Mouse (Mus musculus): ENCODE measurements around the gene Slc25a14. TPM values are rescaled to one million over a fixed set of nuclear protein-coding genes. Genes with fewer than 3 reads are reported as not detected.
A peak's percentile ranks its signal among the peaks of the same experiment; 100 is the strongest.

Gene Slc25a14
- total and polyA plus RNA-seq, 2 experiments from 2014 or later = 18.1 to 40.6 TPM

- peak; percentile 18 for DNase-seq (ENCODE audit: low spot score)
- WGBS = 50% methylated on average over 4 of the region's 4 CpGs
- no peak for TF ChIP-seq CTCF (IDR thresholded peaks at IDR 0.05; ENCODE audit: low read depth)
- no peak within 1 kb of the TSS for H3K9ac ChIP-seq (replicated peaks; ENCODE audit: low read length)
- H3K27me3 ChIP-seq (ENCODE audit: insufficient read depth, low read length) = no peaks in the 10 kb centered on the region
- no peak within 1 kb of the TSS for H3K4me2 ChIP-seq (ENCODE audit: low read depth, low read length)
- ATAC-seq = no peak
- no peaks in the 10 kb centered on the region for H3K9me3 ChIP-seq (ENCODE audit: low read length)
- H3K4me3 ChIP-seq (ENCODE audit: low read length) = no peak within 1 kb of the TSS
- no peak within 1 kb of the TSS for H3K27ac ChIP-seq
- H3K4me1 ChIP-seq (ENCODE audit: insufficient read depth, low read length) = no peaks in the 10 kb centered on the region
- no peaks in the 10 kb centered on the region for H3K36me3 ChIP-seq (ENCODE audit: insufficient read depth, low read length)
Observed at GRCm38 (mm10) chrX:48674171-48674570, 51.0 kb downstream of the Slc25a14 start, which contains the start of gene Gpr119. Gene Gpr119, minus strand, starts transcription at chrX:48674478.

GRCm38 (mm10) chrX:48683451-48683850, 60.2 kb downstream of the Slc25a14 start:
- Histone ChIP-seq H3K9ac (replicated peaks; ENCODE audit: low read length) (no peak overlapping the region), H3K9me3 (ENCODE audit: low read length) (no peaks in the 10 kb centered on the region), H3K4me2 (ENCODE audit: low read depth, low read length) (no peak overlapping the region), H3K27me3 (ENCODE audit: insufficient read depth, low read length) (no peaks in the 10 kb centered on the region), H3K27ac (no peak overlapping the region), H3K4me3 (ENCODE audit: low read length) (no peak overlapping the region), H3K4me1 (ENCODE audit: insufficient read depth, low read length) (no peaks in the 10 kb centered on the region), H3K36me3 (ENCODE audit: insufficient read depth, low read length) (no peaks in the 10 kb centered on the region)
- ATAC-seq (no peak), DNase-seq (ENCODE audit: low spot score) (peak; percentile 61)
- WGBS = 26% methylated on average over 3 of the region's 3 CpGs
- peak; percentile 69 for TF ChIP-seq CTCF (IDR thresholded peaks at IDR 0.05; ENCODE audit: low read depth)

GRCm38 (mm10) chrX:48683857-48684256, 60.6 kb downstream of the Slc25a14 start:
- Histone ChIP-seq H3K4me1 (ENCODE audit: insufficient read depth, low read length) (no peaks in the 10 kb centered on the region), H3K27ac (no peak overlapping the region), H3K9me3 (ENCODE audit: low read length) (no peaks in the 10 kb centered on the region), H3K4me3 (ENCODE audit: low read length) (no peak overlapping the region), H3K9ac (replicated peaks; ENCODE audit: low read length) (no peak overlapping the region), H3K4me2 (ENCODE audit: low read depth, low read length) (no peak overlapping the region), H3K36me3 (ENCODE audit: insufficient read depth, low read length) (no peaks in the 10 kb centered on the region), H3K27me3 (ENCODE audit: insufficient read depth, low read length) (no peaks in the 10 kb centered on the region)
- DNase-seq (ENCODE audit: low spot score) (no peak), ATAC-seq (no peak)
- TF ChIP-seq CTCF (IDR thresholded peaks at IDR 0.05; ENCODE audit: low read depth) = no peak
- 74% methylated on average over 5 of the region's 5 CpGs for WGBS

- H3K27ac ChIP-seq = no peak overlapping the region
- 31% methylated on average over 6 of the region's 6 CpGs for WGBS
- no peak for TF ChIP-seq CTCF (IDR thresholded peaks at IDR 0.05; ENCODE audit: low read depth)
- no peaks in the 10 kb centered on the region for H3K27me3 ChIP-seq (ENCODE audit: insufficient read depth, low read length)
- no peaks in the 10 kb centered on the region for H3K36me3 ChIP-seq (ENCODE audit: insufficient read depth, low read length)
- ATAC-seq = peak; percentile 91
- DNase-seq (ENCODE audit: low spot score) = no peak
- no peaks in the 10 kb centered on the region for H3K9me3 ChIP-seq (ENCODE audit: low read length)
- peak overlapping the region; percentile 52 for H3K4me2 ChIP-seq (ENCODE audit: low read depth, low read length)
- H3K4me3 ChIP-seq (ENCODE audit: low read length) = peak overlapping the region; percentile 53
- H3K9ac ChIP-seq (replicated peaks; ENCODE audit: low read length) = no peak overlapping the region
- H3K4me1 ChIP-seq (ENCODE audit: insufficient read depth, low read length) = no peaks in the 10 kb centered on the region
Observed at GRCm38 (mm10) chrX:48694460-48694859, 71.2 kb downstream of the Slc25a14 start.

- WGBS = 25% methylated on average over 42 of the region's 42 CpGs
- peak; percentile 95 for DNase-seq (ENCODE audit: low spot score)
Observed at GRCm38 (mm10) chrX:48694864-48695371, 71.7 kb downstream of the Slc25a14 start, which contains the start of gene Rbmx2. Gene Rbmx2, plus strand, starts transcription at chrX:48695004.

DNA sequence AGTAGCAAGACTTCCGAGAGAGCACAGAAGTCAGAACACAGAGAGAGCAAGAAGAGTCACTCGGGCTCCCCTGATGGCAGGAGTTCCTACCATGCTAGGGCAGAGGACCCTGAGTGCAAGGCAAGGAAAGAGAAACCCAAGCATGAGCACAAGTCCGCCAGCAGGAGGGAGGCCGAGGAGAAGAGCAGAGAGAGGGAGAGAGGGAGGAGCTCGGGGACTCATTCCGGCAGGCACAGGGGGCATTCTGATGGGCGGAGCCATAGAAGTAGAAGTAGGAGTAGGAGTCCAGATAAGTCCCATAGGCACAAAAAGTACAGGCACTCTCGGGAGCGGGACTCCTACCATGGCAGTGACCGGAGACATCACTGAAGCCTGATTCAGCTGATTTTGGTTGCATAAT, 86.5 kb downstream of the Slc25a14 start:
- no peak for ATAC-seq
- Histone ChIP-seq H3K9me3 (ENCODE audit: low read length) (no peaks in the 10 kb centered on the region), H3K4me3 (ENCODE audit: low read length) (no peak overlapping the region), H3K27ac (no peak overlapping the region), H3K4me2 (ENCODE audit: low read depth, low read length) (no peak overlapping the region), H3K4me1 (ENCODE audit: insufficient read depth, low read length) (no peaks in the 10 kb centered on the region), H3K9ac (replicated peaks; ENCODE audit: low read length) (no peak overlapping the region), H3K27me3 (ENCODE audit: insufficient read depth, low read length) (no peaks in the 10 kb centered on the region), H3K36me3 (ENCODE audit: insufficient read depth, low read length) (no peaks in the 10 kb centered on the region)
- 88% methylated on average over 10 of the region's 10 CpGs for WGBS
- no peak for TF ChIP-seq CTCF (IDR thresholded peaks at IDR 0.05; ENCODE audit: low read depth)
- no peak for DNase-seq (ENCODE audit: low spot score)

More at GRCm38 (mm10) chrX:48694864-48695371, 71.7 kb downstream of the Slc25a14 start, which contains the start of gene Rbmx2:
- Histone ChIP-seq H3K4me1 (ENCODE audit: insufficient read depth, low read length) (no peaks in the 10 kb centered on the region), H3K27ac (no peak within 1 kb of the TSS), H3K36me3 (ENCODE audit: insufficient read depth, low read length) (no peaks in the 10 kb centered on the region), H3K27me3 (ENCODE audit: insufficient read depth, low read length) (no peaks in the 10 kb centered on the region), H3K4me2 (ENCODE audit: low read depth, low read length) (peak within 1 kb of the TSS; percentile 52), H3K9ac (replicated peaks; ENCODE audit: low read length) (peak within 1 kb of the TSS; percentile 49), H3K9me3 (ENCODE audit: low read length) (no peaks in the 10 kb centered on the region), H3K4me3 (ENCODE audit: low read length) (peak within 1 kb of the TSS; percentile 53)
- TF ChIP-seq CTCF (IDR thresholded peaks at IDR 0.05; ENCODE audit: low read depth) = no peak
- peak; percentile 99 for ATAC-seq

Small RNAs within 50 kb of the gene (microRNA-seq; reads per million reads assigned to microRNA genes)
- gene Gm27828 = 0 reads per million in 2 experiments

Other genes with a start within 250 kb of the Slc25a14 start
- gene Elf4, start 160.3 kb upstream of the Slc25a14 start, total RNA-seq (2014; rRNA removed) = 0.78 and 1.5 TPM in 2 replicates
- 0.32 and 0.34 TPM in 2 replicates for gene Elf4, start 160.3 kb upstream of the Slc25a14 start, polyA plus RNA-seq (2015; fragmentation: Nextera tagmentation; extraction: Ambion mirVana)
- 7.2 and 10.7 TPM in 2 replicates for gene Aifm1, start 109.8 kb upstream of the Slc25a14 start, total RNA-seq (2014; rRNA removed)
- gene Aifm1, start 109.8 kb upstream of the Slc25a14 start, polyA plus RNA-seq (2015; fragmentation: Nextera tagmentation; extraction: Ambion mirVana) = 32.9 and 34.6 TPM in 2 replicates
- 40.4 and 43.8 TPM in 2 replicates for gene Rab33a, start 104.1 kb upstream of the Slc25a14 start, total RNA-seq (2014; rRNA removed)
- 66.3 and 70.3 TPM in 2 replicates for gene Rab33a, start 104.1 kb upstream of the Slc25a14 start, polyA plus RNA-seq (2015; fragmentation: Nextera tagmentation; extraction: Ambion mirVana)
- gene Zfp280c, start 28.9 kb upstream of the Slc25a14 start, total RNA-seq (2014; rRNA removed) = 15.7 and 19.4 TPM in 2 replicates
- 7.7 and 9.2 TPM in 2 replicates for gene Zfp280c, start 28.9 kb upstream of the Slc25a14 start, polyA plus RNA-seq (2015; fragmentation: Nextera tagmentation; extraction: Ambion mirVana)
- not detected in 2 replicates for gene Gpr119, start 51.1 kb downstream of the Slc25a14 start, total RNA-seq (2014; rRNA removed)
- not detected in 2 replicates for gene Gpr119, start 51.1 kb downstream of the Slc25a14 start, polyA plus RNA-seq (2015; fragmentation: Nextera tagmentation; extraction: Ambion mirVana)
- gene Rbmx2, start 71.6 kb downstream of the Slc25a14 start, total RNA-seq (2014; rRNA removed) = 4.9 and 6.0 TPM in 2 replicates
- gene Rbmx2, start 71.6 kb downstream of the Slc25a14 start, polyA plus RNA-seq (2015; fragmentation: Nextera tagmentation; extraction: Ambion mirVana) = 23.7 and 28.2 TPM in 2 replicates